Mouse (Mus musculus): ENCODE results near the gene Klhl20. TPM values are rescaled to one million over a fixed set of nuclear protein-coding genes. Genes with fewer than 3 reads are reported as not detected.

Klhl20 gene
- polyA plus RNA-seq (2015; fragmentation: Nextera tagmentation; extraction: Ambion mirVana) = 15.2 and 17.7 TPM in 2 replicates

GRCm38 (mm10) chr1:161130726-161131664, at the start of gene Klhl20:
TSS of gene Klhl20 (minus strand) at chr1:161131511.

GRCm38 (mm10) chr1:161159214-161159613, 27.9 kb upstream of the Klhl20 start, which contains the start of gene Tex50:
TSS of gene Tex50 (minus strand) at chr1:161159314.

GRCm38 (mm10) chr1:161142531-161143159, 11.3 kb upstream of the Klhl20 start, which contains the start of gene Ankrd45:
TSS of gene Ankrd45 (plus strand) at chr1:161142691.

GRCm38 (mm10) chr1:161070352-161071271, 60.7 kb downstream of the Klhl20 start, which contains the start of the genes Dars2 and Cenpl:
TSS of gene Dars2 (minus strand) at chr1:161070658.
TSS of gene Cenpl (plus strand) at chr1:161070713.

Other genes with a start within 250 kb of the Klhl20 start
- gene Rc3h1, start 225.1 kb downstream of the Klhl20 start, polyA plus RNA-seq (2015; fragmentation: Nextera tagmentation; extraction: Ambion mirVana) = 6.5 and 6.7 TPM in 2 replicates
- 2.8 and 3.7 TPM in 2 replicates for gene Serpinc1, start 152.9 kb downstream of the Klhl20 start, polyA plus RNA-seq (2015; fragmentation: Nextera tagmentation; extraction: Ambion mirVana)
- 9.1 and 11.1 TPM in 2 replicates for gene Zbtb37, start 96.7 kb downstream of the Klhl20 start, polyA plus RNA-seq (2015; fragmentation: Nextera tagmentation; extraction: Ambion mirVana)
- gene Dars2, start 60.9 kb downstream of the Klhl20 start, polyA plus RNA-seq (2015; fragmentation: Nextera tagmentation; extraction: Ambion mirVana) = 20.1 and 21.2 TPM in 2 replicates
- gene Cenpl, start 60.8 kb downstream of the Klhl20 start, polyA plus RNA-seq (2015; fragmentation: Nextera tagmentation; extraction: Ambion mirVana) = 5.0 and 5.2 TPM in 2 replicates
- 16.0 and 18.8 TPM in 2 replicates for gene Ankrd45, start 11.2 kb upstream of the Klhl20 start, polyA plus RNA-seq (2015; fragmentation: Nextera tagmentation; extraction: Ambion mirVana)
- 0.32 TPM in 2 replicates for gene Tex50, start 27.8 kb upstream of the Klhl20 start, polyA plus RNA-seq (2015; fragmentation: Nextera tagmentation; extraction: Ambion mirVana)
- gene Prdx6, start 119.7 kb upstream of the Klhl20 start, polyA plus RNA-seq (2015; fragmentation: Nextera tagmentation; extraction: Ambion mirVana) = 275 and 287 TPM in 2 replicates

Measured in neural tube, postnatal 0 days (tissue).